Comparison of ENCODE assay signal across 14 mouse cellular contexts in genomic region chr6:111808611-111809010, GRCm38 (mm10).
DNase-seq lines count a peak whose midpoint lies in the region.
"Had no signal": no experiment of that assay in that cellular context is flagged by ENCODE, and none has a peak within 500 bp of the region (broad histone marks: within the 10 kb centered on the region; RNA-seq: fewer than 3 reads in every experiment).

No protein-coding gene starts in this region.

- DNase-seq in cerebellum, postnatal 10 days, result peak; percentile 78
- DNase-seq in cerebellum, adult 9-10 months, result no peak
- peak; percentile 19 to 27 for DNase-seq in cerebellum, postnatal 25 days
- no peak for DNase-seq in cerebellum, adult 11 months
- DNase-seq in layer of hippocampus, postnatal 10 days (ENCODE audit: low spot score in 2 of 2), result peak; percentile 9 to 20
- no peak for DNase-seq in layer of hippocampus, adult 9-11 months
- DNase-seq in left cerebral cortex, postnatal 4 days, result peak; percentile 20
- DNase-seq in left cerebral cortex, postnatal 25 days (ENCODE audit: low spot score in 2 of 2), result no peak
- DNase-seq: adrenal gland, adult 8-10 months; adrenal gland, postnatal 14 days; adrenal gland, postnatal 36 days; B cell, adult 2 months; cerebellum, adult 8-10 months; embryo, embryonic 11 days had no signal

- intact Hi-C loops in left cerebral cortex, postnatal 4 days (cut with DNase I), result no loop called here
- intact Hi-C loops in left cerebral cortex, postnatal 25 days (cut with DNase I), result no loop called here

Comparison
In these comparisons a context has a peak if more than half of its experiments do, and no peak if none do; other contexts are left out.
1. DNase-seq: peak in cerebellum, postnatal 10 days (2 of 2), cerebellum, postnatal 25 days (2 of 2), layer of hippocampus, postnatal 10 days (2 of 2) and left cerebral cortex, postnatal 4 days (single experiment); none in cerebellum, adult 9-10 months (single experiment), cerebellum, adult 11 months (single experiment), layer of hippocampus, adult 9-11 months (single experiment) and left cerebral cortex, postnatal 25 days (0 of 2).